Mouse (Mus musculus): ENCODE measurements around the gene Zdhhc22. TPM values are rescaled to one million over a fixed set of nuclear protein-coding genes. Genes with fewer than 3 reads are reported as not detected.

Gene Zdhhc22
- total and polyA plus RNA-seq, 3 experiments = 0.10 TPM; not detected in 2

DNA sequence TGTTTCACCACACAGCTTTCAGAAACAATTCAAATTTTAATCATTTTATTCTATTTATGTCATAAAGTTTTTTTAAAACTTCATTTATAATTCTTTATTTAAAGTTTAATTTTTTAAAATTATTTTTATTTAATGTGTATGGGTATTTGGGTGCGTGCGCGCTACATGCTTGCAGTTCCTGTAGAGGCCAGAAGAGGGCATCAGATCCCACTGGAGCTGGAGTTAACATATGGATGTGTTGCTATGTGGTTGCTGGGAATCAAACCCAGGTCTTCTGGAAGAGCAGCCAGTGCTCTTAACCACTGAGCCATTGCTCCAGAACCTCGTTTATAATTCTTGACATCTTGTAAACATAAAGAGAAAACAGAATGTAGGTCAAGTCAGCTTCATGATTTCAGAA lies 8.5 kb upstream of the Zdhhc22 start:
- DNase-seq (ENCODE audit: low read depth, low spot score) = peak; percentile 39

DNA sequence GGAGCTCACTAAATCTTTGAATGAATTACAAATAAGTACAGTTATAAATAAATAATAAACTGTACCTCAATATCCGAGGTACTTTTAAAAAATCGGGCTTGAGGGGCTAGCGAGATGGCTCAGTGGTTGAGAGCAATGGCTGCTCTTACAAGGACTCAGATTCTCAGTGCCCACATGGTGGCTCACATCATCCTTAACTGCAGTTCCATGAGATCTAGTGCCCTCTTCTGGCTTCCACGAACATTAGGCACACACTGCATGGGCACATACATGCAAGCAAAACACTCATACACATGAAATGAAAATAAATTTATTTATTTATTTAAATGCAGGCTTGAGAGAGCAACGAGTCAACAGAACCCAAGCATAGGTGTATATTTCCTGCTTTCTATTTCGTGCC lies 5.7 kb upstream of the Zdhhc22 start:
- Histone ChIP-seq H3K9ac (ENCODE audit: control insufficient read depth, low read depth, low read length, poor library complexity, severe bottlenecking) (no peak overlapping the region), H3K27me3 (ENCODE audit: control insufficient read depth in 1 of 2, insufficient read depth in 2 of 2, low read length in 2 of 2) (no peaks in the 10 kb centered on the region), H3K4me1 (ENCODE audit: control insufficient read depth in 1 of 2, insufficient read depth in 2 of 2, low read length in 2 of 2) (peaks cover 0 to 10% of the 10 kb centered on the region in 2 experiments; a peak in 2 of 4 replicates), H3K79me2 (ENCODE audit: control insufficient read depth, insufficient read depth, low read length, poor library complexity) (no peaks in the 10 kb centered on the region), H3K27ac (ENCODE audit: control insufficient read depth, low read depth, low read length) (no peak overlapping the region), H3K9me3 (replicated peaks; ENCODE audit: insufficient read depth, low read length) (no peaks in the 10 kb centered on the region), H3K4me3 (ENCODE audit: control insufficient read depth in 1 of 2, insufficient read depth in 1 of 2, low read depth in 2 of 2, low read length in 2 of 2) (no peak overlapping the region), H3K36me3 (ENCODE audit: control insufficient read depth in 1 of 2, insufficient read depth in 2 of 2, low read length in 2 of 2) (no peaks in the 10 kb centered on the region; a peak in 1 of 4 replicates)
- TF ChIP-seq MAX (IDR thresholded peaks at IDR 0.05; ENCODE audit: low read length) (no peak), MYC (IDR thresholded peaks at IDR 0.05; ENCODE audit: low read depth, low read length) (no peak), CTCF (IDR thresholded peaks at IDR 0.05 in 2 of 3, conservative IDR thresholded peaks at IDR 0.05 in 1 of 3; ENCODE audit: control insufficient read depth in 1 of 3, insufficient read depth in 1 of 3, low read depth in 2 of 3, low read length in 3 of 3, poor library complexity in 1 of 3, severe bottlenecking in 1 of 3) (peak in 2 of 3 experiments; percentile 14 to 40; a peak in 2 of 6 replicates)
- no peak for DNase-seq (ENCODE audit: low read depth, low spot score)

More for the DNA sequence above, 8.5 kb upstream of the Zdhhc22 start:
- Histone ChIP-seq H3K27ac (ENCODE audit: control insufficient read depth, low read depth, low read length) (no peak overlapping the region), H3K79me2 (ENCODE audit: control insufficient read depth, insufficient read depth, low read length, poor library complexity) (no peaks in the 10 kb centered on the region), H3K4me3 (ENCODE audit: control insufficient read depth in 1 of 2, insufficient read depth in 1 of 2, low read depth in 2 of 2, low read length in 2 of 2) (no peak overlapping the region), H3K4me1 (ENCODE audit: control insufficient read depth in 1 of 2, insufficient read depth in 2 of 2, low read length in 2 of 2) (peaks cover 0 to 10% of the 10 kb centered on the region in 2 experiments; a peak in 2 of 4 replicates), H3K9me3 (replicated peaks; ENCODE audit: insufficient read depth, low read length) (no peaks in the 10 kb centered on the region), H3K9ac (ENCODE audit: control insufficient read depth, low read depth, low read length, poor library complexity, severe bottlenecking) (no peak overlapping the region), H3K36me3 (ENCODE audit: control insufficient read depth in 1 of 2, insufficient read depth in 2 of 2, low read length in 2 of 2) (no peaks in the 10 kb centered on the region; a peak in 1 of 4 replicates), H3K27me3 (ENCODE audit: control insufficient read depth in 1 of 2, insufficient read depth in 2 of 2, low read length in 2 of 2) (no peaks in the 10 kb centered on the region)
- TF ChIP-seq ZMIZ1 (IDR thresholded peaks at IDR 0.05; ENCODE audit: low read depth, low read length) (no peak), CTCF (IDR thresholded peaks at IDR 0.05 in 2 of 3, conservative IDR thresholded peaks at IDR 0.05 in 1 of 3; ENCODE audit: control insufficient read depth in 1 of 3, insufficient read depth in 1 of 3, low read depth in 2 of 3, low read length in 3 of 3, poor library complexity in 1 of 3, severe bottlenecking in 1 of 3) (peak; percentile 51 to 72 (median 59)), SMC3 (IDR thresholded peaks at IDR 0.05; ENCODE audit: low read depth, low read length) (peak; percentile 56), RAD21 (IDR thresholded peaks at IDR 0.05; ENCODE audit: low read depth, low read length) (peak; percentile 24)

DNA sequence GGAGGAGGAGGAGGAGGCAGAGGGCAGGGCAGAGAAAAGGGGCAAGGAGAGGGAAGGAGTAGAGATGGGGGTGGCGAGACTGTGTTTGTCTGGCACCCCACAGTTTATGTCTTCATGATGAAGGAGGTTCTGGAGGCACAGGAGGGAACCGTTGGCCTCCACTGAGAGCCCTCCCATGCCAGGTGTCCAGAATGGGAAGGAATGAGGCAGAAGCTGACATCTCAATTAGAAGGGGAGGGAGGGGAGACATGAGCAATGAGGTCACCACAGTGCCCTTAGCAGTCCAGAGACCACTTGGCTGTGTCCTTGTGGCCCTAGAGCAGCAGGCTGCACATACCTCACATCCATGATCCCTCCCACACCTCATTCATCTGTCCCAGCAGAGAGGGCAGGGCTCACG lies 4.5 kb upstream of the Zdhhc22 start:
- no peaks in the 10 kb centered on the region for H3K9me3 ChIP-seq (replicated peaks; ENCODE audit: insufficient read depth, low read length)
- TF ChIP-seq RAD21 (IDR thresholded peaks at IDR 0.05; ENCODE audit: low read depth, low read length) = no peak
- no peak for TF ChIP-seq MAZ (IDR thresholded peaks at IDR 0.05; ENCODE audit: low read depth, low read length)
- H3K36me3 ChIP-seq (ENCODE audit: control insufficient read depth in 1 of 2, insufficient read depth in 2 of 2, low read length in 2 of 2) = no peaks in the 10 kb centered on the region
- no peak overlapping the region for H3K9ac ChIP-seq (ENCODE audit: control insufficient read depth, low read depth, low read length, poor library complexity, severe bottlenecking)
- H3K4me1 ChIP-seq (ENCODE audit: control insufficient read depth in 1 of 2, insufficient read depth in 2 of 2, low read length in 2 of 2) = peaks cover 0 to 2% of the 10 kb centered on the region in 2 experiments; a peak in 2 of 4 replicates
- no peaks in the 10 kb centered on the region for H3K27me3 ChIP-seq (ENCODE audit: control insufficient read depth in 1 of 2, insufficient read depth in 2 of 2, low read length in 2 of 2)
- no peak for DNase-seq (ENCODE audit: low read depth, low spot score)
- H3K4me3 ChIP-seq (ENCODE audit: control insufficient read depth in 1 of 2, insufficient read depth in 1 of 2, low read depth in 2 of 2, low read length in 2 of 2) = no peak overlapping the region
- H3K27ac ChIP-seq (ENCODE audit: control insufficient read depth, low read depth, low read length) = no peak overlapping the region
- H3K79me2 ChIP-seq (ENCODE audit: control insufficient read depth, insufficient read depth, low read length, poor library complexity) = no peaks in the 10 kb centered on the region

DNA sequence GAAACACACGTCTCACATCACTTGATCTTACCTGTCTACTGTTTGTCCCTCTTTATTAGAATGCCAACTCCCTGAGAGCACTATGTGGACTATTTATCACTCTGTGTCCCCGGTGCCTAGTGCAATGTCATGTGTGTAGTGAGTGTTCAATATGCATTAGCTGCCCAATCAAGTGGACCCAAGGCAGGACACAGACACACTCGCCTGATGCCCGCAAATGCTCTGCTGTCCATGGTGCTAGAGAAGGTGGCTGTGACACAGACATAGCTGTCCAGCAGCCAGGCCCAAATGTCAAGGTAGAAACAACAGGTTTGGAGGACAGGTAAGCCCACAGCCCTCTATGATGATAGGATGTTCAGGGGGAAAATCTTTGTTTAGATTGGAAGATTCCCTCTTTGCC lies 3.9 kb upstream of the Zdhhc22 start:
- peak; percentile 30 for DNase-seq (ENCODE audit: low read depth, low spot score)
- H3K9me3 ChIP-seq (replicated peaks; ENCODE audit: insufficient read depth, low read length) = no peaks in the 10 kb centered on the region
- no peak overlapping the region for H3K27ac ChIP-seq (ENCODE audit: control insufficient read depth, low read depth, low read length)
- no peaks in the 10 kb centered on the region for H3K36me3 ChIP-seq (ENCODE audit: control insufficient read depth in 1 of 2, insufficient read depth in 2 of 2, low read length in 2 of 2)
- no peaks in the 10 kb centered on the region for H3K27me3 ChIP-seq (ENCODE audit: control insufficient read depth in 1 of 2, insufficient read depth in 2 of 2, low read length in 2 of 2)
- H3K4me1 ChIP-seq (ENCODE audit: control insufficient read depth in 1 of 2, insufficient read depth in 2 of 2, low read length in 2 of 2) = no peaks in the 10 kb centered on the region
- H3K4me3 ChIP-seq (ENCODE audit: control insufficient read depth in 1 of 2, insufficient read depth in 1 of 2, low read depth in 2 of 2, low read length in 2 of 2) = no peak overlapping the region
- no peaks in the 10 kb centered on the region for H3K79me2 ChIP-seq (ENCODE audit: control insufficient read depth, insufficient read depth, low read length, poor library complexity)
- no peak overlapping the region for H3K9ac ChIP-seq (ENCODE audit: control insufficient read depth, low read depth, low read length, poor library complexity, severe bottlenecking)
- TF ChIP-seq CHD1 (IDR thresholded peaks at IDR 0.05; ENCODE audit: low read depth, low read length) (no peak), ELF1 (IDR thresholded peaks at IDR 0.05; ENCODE audit: low read depth, low read length) (no peak), MAX (IDR thresholded peaks at IDR 0.05; ENCODE audit: low read length) (no peak), ZC3H11A (IDR thresholded peaks at IDR 0.05; ENCODE audit: low read depth, low read length) (no peak), MYB (IDR thresholded peaks at IDR 0.05; ENCODE audit: low read depth, low read length) (no peak), CHD2 (IDR thresholded peaks at IDR 0.05; ENCODE audit: low read length) (no peak), MXI1 (IDR thresholded peaks at IDR 0.05; ENCODE audit: low read depth, low read length) (no peak), RAD21 (IDR thresholded peaks at IDR 0.05; ENCODE audit: low read depth, low read length) (no peak), POLR2AphosphoS2 (IDR thresholded peaks at IDR 0.05; ENCODE audit: low read length) (no peak), GATA1 (IDR thresholded peaks at IDR 0.05; ENCODE audit: low read depth, low read length) (no peak), USF2 (IDR thresholded peaks at IDR 0.05; ENCODE audit: borderline replicate concordance in 1 of 2, insufficient read depth in 1 of 2, low read depth in 1 of 2, low read length in 2 of 2) (no peak), HCFC1 (IDR thresholded peaks at IDR 0.05; ENCODE audit: low read depth, low read length) (no peak), BHLHE40 (IDR thresholded peaks at IDR 0.05; ENCODE audit: borderline replicate concordance, low read depth, low read length) (no peak), TBP (IDR thresholded peaks at IDR 0.05; ENCODE audit: low read depth, low read length) (no peak), GABPA (IDR thresholded peaks at IDR 0.05; ENCODE audit: low read depth, low read length) (no peak), NELFE (IDR thresholded peaks at IDR 0.05; ENCODE audit: low read depth, low read length) (no peak)
